ENCODE assay signal across 16 mouse cellular contexts in the genomic region with DNA sequence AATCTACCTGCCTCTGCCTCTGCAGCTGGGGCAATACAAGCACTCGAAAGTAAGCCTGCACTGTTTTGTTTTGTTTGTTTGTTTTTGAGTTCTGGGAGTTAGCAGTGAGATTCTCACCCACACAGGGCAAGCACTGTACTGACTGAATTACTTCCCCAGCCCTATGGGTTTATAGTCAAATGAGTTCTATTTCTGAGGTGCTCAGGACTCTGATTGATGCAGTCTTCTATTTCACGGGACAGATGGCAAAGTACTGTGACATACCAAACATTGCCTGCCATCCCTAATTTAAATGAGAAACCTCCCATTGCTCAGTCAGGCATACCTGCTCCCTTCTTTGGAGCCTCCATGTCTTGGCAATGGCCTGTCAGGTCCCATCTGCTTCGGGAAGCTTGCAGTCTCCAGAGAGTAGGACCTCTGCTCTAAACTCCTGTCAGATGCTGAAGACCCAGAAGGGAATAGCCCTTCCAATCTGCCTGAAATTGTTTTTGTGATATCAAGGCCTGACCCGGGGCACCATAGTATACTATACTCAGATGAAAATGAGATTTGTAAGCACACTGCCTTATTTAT.
A peak's percentile ranks its signal among the peaks of the same experiment; 100 is the strongest.
DNase-seq lines count a peak whose midpoint lies in the region; ATAC-seq lines count a peak whose summit lies in the region.
"Had no signal": no experiment of that assay in that cellular context is flagged by ENCODE, and none has a peak within 500 bp of the region (broad histone marks: within the 10 kb centered on the region; RNA-seq: fewer than 3 reads in every experiment).

No protein-coding gene starts in this region.

- no peak overlapping the region for H3K4me3 ChIP-seq in embryonic facial prominence, embryonic 11.5 days (ENCODE audit: low read depth, low read length)
- H3K4me3 ChIP-seq in embryonic facial prominence, embryonic 10.5 days, result no peak overlapping the region
- H3K4me3 ChIP-seq in embryonic facial prominence, embryonic 14.5 days (ENCODE audit: low read depth, low read length), result no peak overlapping the region
- no peak overlapping the region for H3K4me3 ChIP-seq in hindbrain, embryonic 11.5 days (ENCODE audit: low read depth, low read length)
- no peak overlapping the region for H3K4me3 ChIP-seq in midbrain, embryonic 16.5 days (ENCODE audit: low read depth, low read length)
- no peak overlapping the region for H3K4me3 ChIP-seq in heart, embryonic 12.5 days
- H3K4me3 ChIP-seq: erythroblast, embryonic 14.5 days; layer of hippocampus, adult 2 months had no signal

- no peak overlapping the region for H3K27ac ChIP-seq in embryonic facial prominence, embryonic 11.5 days (replicated peaks; ENCODE audit: low read depth, low read length)
- no peak overlapping the region for H3K27ac ChIP-seq in embryonic facial prominence, embryonic 10.5 days (replicated peaks)
- H3K27ac ChIP-seq in embryonic facial prominence, embryonic 14.5 days (replicated peaks; ENCODE audit: low read depth, low read length), result no peak overlapping the region
- no peak overlapping the region for H3K27ac ChIP-seq in hindbrain, embryonic 11.5 days (ENCODE audit: low read depth, low read length)
- no peak overlapping the region for H3K27ac ChIP-seq in midbrain, embryonic 16.5 days (ENCODE audit: low read length)
- no peak overlapping the region for H3K27ac ChIP-seq in heart, embryonic 12.5 days (ENCODE audit: poor library complexity, severe bottlenecking)
- H3K27ac ChIP-seq: layer of hippocampus, adult 2 months had no signal

- WGBS in embryonic facial prominence, embryonic 11.5 days, result 63% methylated on average over 4 of the region's 4 CpGs
- WGBS in embryonic facial prominence, embryonic 10.5 days, result 72% methylated on average over 4 of the region's 4 CpGs
- 63% methylated on average over 4 of the region's 4 CpGs for WGBS in embryonic facial prominence, embryonic 14.5 days
- WGBS in hindbrain, embryonic 11.5 days, result 65% methylated on average over 4 of the region's 4 CpGs
- WGBS in midbrain, embryonic 16.5 days, result 69% methylated on average over 4 of the region's 4 CpGs
- 56% methylated on average over 4 of the region's 4 CpGs for WGBS in heart, embryonic 12.5 days

- ATAC-seq in embryonic facial prominence, embryonic 11.5 days (replicated peaks; ENCODE audit: insufficient number of reproducible peaks, low FRiP score, low TSS enrichment, low read depth), result 0 out of 2 replicates have a peak, but pooled peaks have one; percentile 48
- no peak for ATAC-seq in embryonic facial prominence, embryonic 14.5 days (ENCODE audit: low read depth)
- peak; percentile 87 for ATAC-seq in hindbrain, embryonic 11.5 days (ENCODE audit: low FRiP score)
- 0 out of 2 replicates have a peak, but pooled peaks have one; percentile 45 for ATAC-seq in midbrain, embryonic 16.5 days
- no peak for ATAC-seq in erythroid progenitor cell, adult 5-6 weeks (replicated peaks; ENCODE audit: low FRiP score, poor library complexity, severe bottlenecking)
- ATAC-seq in heart, embryonic 12.5 days (ENCODE audit: insufficient number of reproducible peaks, low FRiP score), result no peak

- no peaks in the 10 kb centered on the region for H3K27me3 ChIP-seq in embryonic facial prominence, embryonic 11.5 days (ENCODE audit: control insufficient read depth, insufficient read depth, low read length)
- H3K27me3 ChIP-seq in embryonic facial prominence, embryonic 10.5 days (replicated peaks; ENCODE audit: low read depth, poor library complexity, severe bottlenecking), result no peaks in the 10 kb centered on the region
- no peaks in the 10 kb centered on the region for H3K27me3 ChIP-seq in embryonic facial prominence, embryonic 14.5 days (replicated peaks; ENCODE audit: control insufficient read depth, insufficient read depth, low read length)
- no peaks in the 10 kb centered on the region for H3K27me3 ChIP-seq in hindbrain, embryonic 11.5 days (ENCODE audit: control insufficient read depth, insufficient read depth, low read length)
- no peaks in the 10 kb centered on the region for H3K27me3 ChIP-seq in midbrain, embryonic 16.5 days (ENCODE audit: control insufficient read depth, insufficient read depth, low read depth, low read length)
- no peaks in the 10 kb centered on the region for H3K27me3 ChIP-seq in heart, embryonic 12.5 days (replicated peaks)

- no peak overlapping the region for H3K9ac ChIP-seq in embryonic facial prominence, embryonic 11.5 days (replicated peaks; ENCODE audit: low read length)
- H3K9ac ChIP-seq in embryonic facial prominence, embryonic 14.5 days (ENCODE audit: low read depth, low read length), result no peak overlapping the region
- no peak overlapping the region for H3K9ac ChIP-seq in hindbrain, embryonic 11.5 days (ENCODE audit: low read depth, low read length)
- H3K9ac ChIP-seq in midbrain, embryonic 16.5 days (ENCODE audit: low read depth, low read length), result no peak overlapping the region
- H3K9ac ChIP-seq in heart, embryonic 12.5 days, result no peak overlapping the region

- H3K36me3 ChIP-seq in embryonic facial prominence, embryonic 11.5 days (replicated peaks; ENCODE audit: control insufficient read depth, insufficient read depth, low read depth, low read length), result no peaks in the 10 kb centered on the region
- no peaks in the 10 kb centered on the region for H3K36me3 ChIP-seq in embryonic facial prominence, embryonic 10.5 days (replicated peaks)
- H3K36me3 ChIP-seq in embryonic facial prominence, embryonic 14.5 days (ENCODE audit: control insufficient read depth, insufficient read depth, low read length), result no peaks in the 10 kb centered on the region
- no peaks in the 10 kb centered on the region for H3K36me3 ChIP-seq in hindbrain, embryonic 11.5 days (ENCODE audit: control insufficient read depth, insufficient read depth, low read length)
- H3K36me3 ChIP-seq in midbrain, embryonic 16.5 days (ENCODE audit: control insufficient read depth, insufficient read depth, low read length), result no peaks in the 10 kb centered on the region
- no peaks in the 10 kb centered on the region for H3K36me3 ChIP-seq in heart, embryonic 12.5 days

- H3K4me1 ChIP-seq in embryonic facial prominence, embryonic 11.5 days (ENCODE audit: control insufficient read depth, insufficient read depth, low read length), result no peaks in the 10 kb centered on the region
- H3K4me1 ChIP-seq in embryonic facial prominence, embryonic 10.5 days, result no peaks in the 10 kb centered on the region
- H3K4me1 ChIP-seq in embryonic facial prominence, embryonic 14.5 days (ENCODE audit: control insufficient read depth, insufficient read depth, low read length), result no peaks in the 10 kb centered on the region
- no peaks in the 10 kb centered on the region for H3K4me1 ChIP-seq in hindbrain, embryonic 11.5 days (replicated peaks; ENCODE audit: control insufficient read depth, insufficient read depth, low read length)
- no peaks in the 10 kb centered on the region for H3K4me1 ChIP-seq in midbrain, embryonic 16.5 days (ENCODE audit: control insufficient read depth, insufficient read depth, low read length)
- no peaks in the 10 kb centered on the region for H3K4me1 ChIP-seq in heart, embryonic 12.5 days (replicated peaks)

- H3K4me2 ChIP-seq in embryonic facial prominence, embryonic 11.5 days (ENCODE audit: low read depth, low read length), result no peak overlapping the region; the same call in 1 of the 2 replicates
- H3K4me2 ChIP-seq in embryonic facial prominence, embryonic 14.5 days (ENCODE audit: low read depth, low read length), result no peak overlapping the region
- H3K4me2 ChIP-seq in hindbrain, embryonic 11.5 days (replicated peaks; ENCODE audit: low read depth, low read length), result no peak overlapping the region
- no peak overlapping the region for H3K4me2 ChIP-seq in midbrain, embryonic 16.5 days (ENCODE audit: low read length)
- H3K4me2 ChIP-seq in heart, embryonic 12.5 days, result no peak overlapping the region
- H3K4me2 ChIP-seq: heart, embryonic 11.5 days; liver, embryonic 11.5 days had no signal

- H3K9me3 ChIP-seq in embryonic facial prominence, embryonic 11.5 days (replicated peaks; ENCODE audit: control insufficient read depth, low read length), result no peaks in the 10 kb centered on the region
- H3K9me3 ChIP-seq in embryonic facial prominence, embryonic 10.5 days, result no peaks in the 10 kb centered on the region
- H3K9me3 ChIP-seq in embryonic facial prominence, embryonic 14.5 days (ENCODE audit: control insufficient read depth, low read length), result no peaks in the 10 kb centered on the region
- H3K9me3 ChIP-seq in hindbrain, embryonic 11.5 days (ENCODE audit: control insufficient read depth, low read length), result no peaks in the 10 kb centered on the region
- H3K9me3 ChIP-seq in midbrain, embryonic 16.5 days (replicated peaks; ENCODE audit: control insufficient read depth, low read length, poor library complexity, severe bottlenecking), result no peaks in the 10 kb centered on the region
- no peaks in the 10 kb centered on the region for H3K9me3 ChIP-seq in heart, embryonic 12.5 days (replicated peaks)

- no peak for DNase-seq in embryonic facial prominence, embryonic 11.5 days (ENCODE audit: low spot score)
- DNase-seq in embryonic facial prominence, embryonic 10.5 days (ENCODE audit: low spot score), result no peak
- DNase-seq in embryonic facial prominence, embryonic 14.5 days (ENCODE audit: low spot score), result peak; percentile 2
- DNase-seq in hindbrain, embryonic 11.5 days (ENCODE audit: low spot score), result peak; percentile 16
- no peak for DNase-seq in layer of hippocampus, adult 8-10 months (ENCODE audit: low spot score in 2 of 2)
- DNase-seq: adrenal gland, adult 8-10 months; gastrocnemius, postnatal 25 days; heart, postnatal 4 days; kidney, adult 9 months had no signal

Comparison
In these comparisons a context has a peak if more than half of its experiments do, and no peak if none do; other contexts are left out.
1. ATAC-seq: peak in embryonic facial prominence, embryonic 11.5 days (single experiment), hindbrain, embryonic 11.5 days (single experiment) and midbrain, embryonic 16.5 days (single experiment); none in embryonic facial prominence, embryonic 14.5 days (single experiment), erythroid progenitor cell, adult 5-6 weeks (single experiment) and heart, embryonic 12.5 days (single experiment).
2. DNase-seq: peak in embryonic facial prominence, embryonic 14.5 days (single experiment) and hindbrain, embryonic 11.5 days (single experiment); none in embryonic facial prominence, embryonic 11.5 days (single experiment), embryonic facial prominence, embryonic 10.5 days (single experiment) and layer of hippocampus, adult 8-10 months (0 of 2).